Mouse (Mus musculus): Measurements from ENCODE around the gene Teddm2. TPM values are rescaled to one million over a fixed set of nuclear protein-coding genes. Genes with fewer than 3 reads are reported as not detected.

Teddm2 gene
- 0.06 TPM in 1 of 2 replicates, not detected in the other for polyA plus RNA-seq (2012; rRNA removed; ENCODE audit: low replicate concordance)

DNA sequence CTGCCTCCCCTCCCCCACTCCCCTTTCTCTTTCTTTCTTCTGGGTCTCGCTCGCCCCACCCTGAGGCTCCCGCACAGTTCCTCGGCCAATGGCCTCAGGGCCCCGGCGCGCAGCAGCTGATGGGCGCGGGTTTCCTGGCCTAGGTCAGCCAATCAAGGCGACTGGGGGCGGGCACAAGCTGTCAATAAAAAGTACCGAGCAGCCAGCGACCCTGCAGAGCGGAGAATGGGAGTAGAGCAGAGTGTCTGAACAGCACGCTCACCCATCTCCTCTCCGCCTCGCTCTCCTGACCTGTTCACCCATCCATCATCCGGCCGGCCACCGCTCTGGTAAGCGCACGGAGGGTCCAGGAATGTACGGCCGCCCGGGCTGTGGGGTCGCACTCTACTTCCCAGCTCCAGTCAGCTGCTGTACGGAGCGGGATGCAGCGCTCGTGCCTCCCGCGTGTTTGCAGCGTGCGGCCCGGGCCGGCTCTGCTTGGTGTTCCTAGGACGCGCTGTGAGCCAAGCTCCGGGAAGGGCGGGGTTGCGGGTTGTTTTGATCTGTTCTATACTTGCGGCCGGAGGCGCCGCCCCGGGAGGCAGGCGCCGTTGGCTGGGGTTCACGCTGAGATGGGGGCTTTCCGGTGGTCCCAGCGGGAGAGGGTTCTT, at the start of gene Teddm2, which contains the start of gene Glul:
Gene Teddm2 (minus strand): TSS at position 498 of the 650 bp plus-strand sequence.
Gene Glul (plus strand): TSS at position 214 of the 650 bp plus-strand sequence.

DNA sequence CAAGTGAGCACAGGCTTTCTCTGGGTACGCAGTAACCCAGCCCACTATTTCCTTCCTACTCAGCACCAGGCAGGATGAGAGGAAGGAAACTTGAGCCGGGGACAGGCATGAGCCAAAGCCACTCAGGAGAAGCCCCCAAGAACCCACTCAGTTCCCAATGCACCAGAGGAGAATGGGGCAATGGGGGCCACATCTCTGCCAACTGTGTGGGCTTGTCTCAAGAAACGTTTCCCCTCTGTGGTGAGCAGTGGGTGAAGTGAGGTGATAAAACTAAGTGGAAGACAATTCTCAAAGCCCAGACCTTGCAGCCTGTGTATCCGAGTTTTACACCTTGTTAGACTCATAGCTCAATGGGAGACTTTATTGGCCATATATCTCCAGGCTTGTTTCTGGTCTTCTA, 8.6 kb downstream of the Teddm2 start, which contains the start of gene Teddm1a:
Gene Teddm1a (plus strand): TSS at position 301 of the 400 bp plus-strand sequence.

DNA sequence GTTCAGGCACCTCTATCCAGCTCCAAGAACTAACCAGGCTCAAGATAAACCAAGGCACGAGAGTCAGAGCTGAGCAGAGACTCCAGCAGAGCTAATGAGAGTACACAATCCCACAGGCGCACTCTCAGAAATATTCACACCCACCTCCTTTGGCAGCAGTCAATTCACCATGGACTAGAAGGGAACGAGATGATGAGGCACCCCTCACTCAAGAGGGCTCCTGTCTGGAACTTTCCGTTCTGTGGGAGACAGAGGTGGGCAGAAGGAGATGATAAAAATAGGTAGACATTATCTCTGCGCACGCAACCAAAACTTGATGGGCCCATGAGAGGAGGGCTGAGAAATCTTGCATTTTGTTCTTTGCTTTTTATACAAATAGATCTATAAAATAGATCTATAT, 26.0 kb downstream of the Teddm2 start, which contains the start of gene Teddm1b:
Gene Teddm1b (plus strand): TSS at position 301 of the 400 bp plus-strand sequence.

DNA sequence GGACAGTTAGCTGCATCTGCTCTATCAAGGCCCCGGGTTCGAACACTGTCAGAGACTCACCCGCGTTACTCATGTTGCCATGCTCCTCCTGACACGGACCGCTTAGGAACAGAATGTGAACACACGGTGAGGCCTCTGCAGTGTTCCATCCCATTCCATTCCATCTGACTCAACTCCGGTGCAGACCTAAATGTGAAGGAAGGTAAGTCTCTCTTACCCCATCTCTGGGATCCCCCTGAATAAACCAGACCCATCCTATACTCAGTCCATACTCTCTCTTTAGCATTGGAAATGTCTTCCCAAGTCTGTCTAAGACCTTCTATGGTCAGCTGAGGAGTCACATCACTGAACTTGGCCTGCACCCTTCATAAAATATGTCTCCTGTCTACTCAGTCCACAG, 56.0 kb downstream of the Teddm2 start, which contains the start of gene Rgsl1:
Gene Rgsl1 (minus strand): TSS at position 101 of the 400 bp plus-strand sequence.

Other genes starting within 250 kb of the Teddm2 start
- 0.02 TPM in 2 replicates for gene Rgs8, start 247.2 kb downstream of the Teddm2 start, polyA plus RNA-seq (2012; rRNA removed; ENCODE audit: low replicate concordance)
- gene Rgs16, start 159.9 kb downstream of the Teddm2 start, polyA plus RNA-seq (2012; rRNA removed; ENCODE audit: low replicate concordance) = 0.41 and 0.45 TPM in 2 replicates
- 5.3 and 5.6 TPM in 2 replicates for gene Rnasel, start 150.8 kb downstream of the Teddm2 start, polyA plus RNA-seq (2012; rRNA removed; ENCODE audit: low replicate concordance)
- gene Rgsl1, start 56.1 kb downstream of the Teddm2 start, polyA plus RNA-seq (2012; rRNA removed; ENCODE audit: low replicate concordance) = not detected in 2 replicates
- gene Teddm1b, start 25.9 kb downstream of the Teddm2 start, polyA plus RNA-seq (2012; rRNA removed; ENCODE audit: low replicate concordance) = not detected in 2 replicates
- gene Teddm1a, start 8.5 kb downstream of the Teddm2 start, polyA plus RNA-seq (2012; rRNA removed; ENCODE audit: low replicate concordance) = not detected in 2 replicates
- 14.1 and 24.9 TPM in 2 replicates for gene Glul, start 284 bp downstream of the Teddm2 start, polyA plus RNA-seq (2012; rRNA removed; ENCODE audit: low replicate concordance)

All from duodenum, adult 2 months (tissue).